Mouse (Mus musculus) macrophage (primary cell): ENCODE results near the gene C8a. TPM values are rescaled to one million over a fixed set of nuclear protein-coding genes. Genes with fewer than 3 reads are reported as not detected.

ENCODE experiments used
- H3K27ac ChIP-seq: fragments of 350-480 bp; formaldehyde crosslinking; 2 replicates; pipeline ENCODE4 v1.9.0; 2021
- H3K36me3 ChIP-seq: fragments of 350-480 bp; formaldehyde crosslinking; 2 replicates; pipeline ENCODE4 v1.9.0; 2021; ENCODE audit errors: inconsistent target
- H3K4me3 ChIP-seq: fragments of 350-480 bp; formaldehyde crosslinking; 2 replicates; pipeline ENCODE4 v1.9.0; 2021; ENCODE audit errors: inconsistent target
- H3K79me2 ChIP-seq: fragments of 350-480 bp; formaldehyde crosslinking; 2 replicates; pipeline ENCODE4 v1.9.0; 2021; ENCODE audit errors: inconsistent target
- WGBS: methylation state at CpG from one replicate; pipeline ENCODE4 v1.1.7; 2026; ENCODE audit warnings: inconsistent platforms; ENCODE audit not compliant: missing documents; 5-methylcytosine and 5-hydroxymethylcytosine counted together
- polyA plus RNA-seq: library from polyadenylated mRNA; stranded (reverse); fragments of 250-400 nt; gene quantifications from 3 replicates; pipeline ENCODE4 v1.2.4, GENCODE M21; 2018; ENCODE audit warnings: inconsistent platforms
- total RNA-seq, 78 experiments: library from RNA; depleted of rRNA; stranded (reverse); fragments of 250-400 nt; gene quantifications; 1 replicate in 9 of 78; 2 replicates in 24 of 78; 3 replicates in 43 of 78; 4 replicates in 2 of 78; pipeline ENCODE4 v1.2.4; 2018; ENCODE audit warnings: inconsistent platforms in 56 of 78

Gene C8a
- total RNA-seq (2018; cell fraction: chromatin; rRNA removed), result not detected
- not detected for total RNA-seq (2018; cell fraction: cytosol; rRNA removed)
- under 1 TPM in 1 of 26 experiments, not detected in 25; 0.29 TPM for total RNA-seq (2018; cell fraction: nucleus; rRNA removed)
- not detected in 3 replicates for polyA plus RNA-seq

DNA sequence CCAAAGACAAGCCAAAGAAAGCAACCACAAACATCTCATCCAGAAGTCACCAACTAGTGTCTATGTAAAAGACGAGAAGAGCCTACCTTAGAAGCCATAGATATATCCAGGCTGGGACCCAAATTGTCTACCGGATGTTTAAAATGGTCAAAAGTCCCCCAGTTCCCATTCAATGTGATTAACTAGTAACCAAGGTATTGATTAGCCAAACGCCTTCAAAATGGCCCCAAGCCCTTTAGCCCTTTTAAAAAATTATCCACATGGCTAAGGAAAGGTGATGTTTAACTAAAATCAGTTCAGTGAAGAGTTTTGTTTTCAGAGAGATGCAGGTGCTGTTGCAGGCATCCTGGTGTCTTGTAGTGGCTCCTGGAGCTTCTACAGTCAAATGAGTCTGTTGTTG lies at the start of gene C8a:
Gene C8a, minus strand, starts transcription at position 76 of the 400 bp plus-strand sequence.
- Histone ChIP-seq H3K79me2 (no peaks in the 10 kb centered on the region), H3K4me3 (no peak within 1 kb of the TSS), H3K36me3 (no peaks in the 10 kb centered on the region), H3K27ac (no peak within 1 kb of the TSS)
- WGBS, result 75% methylated on average over 3 of the region's 3 CpGs

GRCm38 (mm10) chr4:104925383-104925782 lies 49.2 kb upstream of the C8a start:
- Histone ChIP-seq H3K4me3 (no peak overlapping the region), H3K36me3 (no peaks in the 10 kb centered on the region), H3K79me2 (no peaks in the 10 kb centered on the region), H3K27ac (no peak overlapping the region)
- WGBS, result 89% methylated on average over 5 of the region's 5 CpGs

DNA sequence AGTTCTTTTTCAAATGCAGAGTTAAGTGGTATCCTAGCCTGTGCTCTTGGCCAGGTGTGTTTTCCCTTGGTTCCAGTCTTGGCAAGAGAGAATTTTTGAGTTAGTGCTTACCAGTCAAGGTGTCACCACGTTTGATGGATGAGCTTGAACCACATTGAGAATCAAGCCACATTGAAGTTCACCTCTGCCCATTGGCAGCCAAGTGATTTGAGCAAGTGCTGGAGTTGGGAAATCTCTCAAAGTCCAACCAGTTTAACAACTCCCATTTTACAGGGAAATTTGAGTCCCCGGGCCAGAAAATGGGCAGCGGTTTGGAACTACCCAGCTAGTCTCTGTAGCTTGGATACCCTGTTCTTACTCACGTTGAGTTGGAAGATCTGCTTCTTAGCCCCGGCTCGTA lies 41.8 kb upstream of the C8a start:
- Histone ChIP-seq H3K36me3 (no peaks in the 10 kb centered on the region), H3K79me2 (no peaks in the 10 kb centered on the region), H3K4me3 (no peak overlapping the region), H3K27ac (no peak overlapping the region)
- 84% methylated on average over 6 of the region's 6 CpGs for WGBS

GRCm38 (mm10) chr4:104914711-104915247 lies 38.6 kb upstream of the C8a start:
- Histone ChIP-seq H3K4me3 (no peak overlapping the region), H3K79me2 (no peaks in the 10 kb centered on the region), H3K27ac (no peak overlapping the region), H3K36me3 (no peaks in the 10 kb centered on the region)
- 80% methylated on average over 6 of the region's 6 CpGs for WGBS

DNA sequence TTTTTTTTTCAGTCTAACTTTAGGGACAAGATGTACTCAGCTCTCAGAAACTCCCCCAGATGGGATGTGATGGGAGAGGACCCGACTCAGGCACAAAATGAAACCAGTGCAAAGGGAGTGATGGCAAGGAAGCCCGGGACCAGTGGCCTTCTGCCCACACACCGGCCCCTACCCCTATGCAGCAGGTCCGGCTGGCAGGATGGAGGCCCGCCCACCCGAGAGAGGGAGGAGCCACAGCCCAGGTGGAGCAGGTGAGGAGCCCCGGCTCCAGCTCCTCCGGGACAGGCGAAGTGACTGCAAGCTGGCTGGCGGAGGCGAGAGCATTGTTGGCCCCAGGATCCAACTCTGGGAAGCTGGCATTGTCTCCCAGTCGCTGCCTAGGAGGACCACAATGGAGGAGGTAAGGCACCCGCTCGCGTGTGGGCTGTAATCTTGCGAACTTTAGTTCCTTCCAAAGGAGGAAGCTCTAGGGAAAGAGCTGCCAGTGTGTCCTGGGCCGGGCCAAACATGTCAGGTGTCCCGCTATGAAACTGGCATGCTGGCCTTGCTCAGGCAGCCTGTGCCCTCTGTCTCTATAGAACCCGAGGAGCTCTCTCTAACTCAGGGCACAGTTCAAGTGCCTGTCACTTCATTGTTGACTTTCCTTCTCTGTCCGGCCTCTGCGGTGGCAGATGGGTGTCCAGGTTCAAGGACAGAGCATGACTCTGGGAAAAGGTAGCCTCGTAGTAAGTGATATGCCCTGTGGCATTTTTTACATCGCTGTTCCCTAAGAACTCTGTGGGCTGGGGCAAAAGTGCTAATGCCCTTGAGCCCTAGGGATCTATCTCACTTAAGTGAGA lies 37.3 kb upstream of the C8a start, which contains the start of gene Fyb2:
Gene Fyb2, plus strand, starts transcription at position 166 of the 839 bp plus-strand sequence.
- no peak within 1 kb of the TSS for H3K4me3 ChIP-seq
- H3K27ac ChIP-seq, result no peak within 1 kb of the TSS
- WGBS, result 22% methylated on average over 22 of the region's 23 CpGs
- H3K36me3 ChIP-seq, result no peaks in the 10 kb centered on the region
- no peaks in the 10 kb centered on the region for H3K79me2 ChIP-seq

DNA sequence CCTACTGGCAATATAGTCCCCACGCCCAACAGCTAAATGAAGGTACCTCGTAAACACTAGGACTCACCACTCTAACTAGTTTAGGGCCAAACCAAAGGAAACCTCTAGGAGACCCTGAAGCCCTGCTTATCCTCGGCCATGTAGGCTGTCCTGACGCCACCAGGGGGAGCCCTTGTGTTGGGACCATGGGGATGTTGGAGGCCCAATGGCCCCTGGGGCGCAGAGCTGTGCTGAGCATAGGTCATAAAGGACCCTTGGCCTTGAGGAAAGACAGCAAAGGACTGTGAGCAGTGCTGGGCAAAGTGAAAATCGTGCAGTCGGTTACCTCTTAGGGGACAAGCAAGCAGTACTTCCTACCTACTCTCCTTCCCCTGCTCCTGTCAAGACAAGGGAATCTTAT lies 35.5 kb upstream of the C8a start:
- Histone ChIP-seq H3K36me3 (no peaks in the 10 kb centered on the region), H3K4me3 (no peak overlapping the region), H3K79me2 (no peaks in the 10 kb centered on the region), H3K27ac (no peak overlapping the region)
- 39% methylated on average over 7 of the region's 7 CpGs for WGBS

DNA sequence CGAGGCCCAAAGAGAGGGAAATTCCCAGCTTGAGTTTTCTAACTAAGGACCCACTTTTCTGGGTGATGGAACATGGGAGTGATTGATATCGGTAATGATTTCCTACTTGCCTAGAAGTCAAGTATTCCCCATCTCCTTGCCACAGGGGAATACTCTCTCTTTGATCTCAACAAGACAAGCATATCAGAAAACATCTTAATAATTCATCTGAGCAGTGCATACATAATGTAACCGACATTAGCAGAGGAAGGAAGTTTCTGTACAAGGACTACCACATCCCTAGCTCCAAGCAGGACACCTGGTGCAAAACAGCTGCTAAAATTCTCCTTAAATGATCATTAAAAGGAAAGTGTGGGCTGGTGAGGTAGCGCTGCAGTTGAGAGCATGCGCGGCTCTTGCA lies 28.9 kb upstream of the C8a start:
- H3K4me3 ChIP-seq, result no peak overlapping the region
- H3K36me3 ChIP-seq, result no peaks in the 10 kb centered on the region
- H3K79me2 ChIP-seq, result no peaks in the 10 kb centered on the region
- 92% methylated on average over 6 of the region's 6 CpGs for WGBS
- no peak overlapping the region for H3K27ac ChIP-seq

DNA sequence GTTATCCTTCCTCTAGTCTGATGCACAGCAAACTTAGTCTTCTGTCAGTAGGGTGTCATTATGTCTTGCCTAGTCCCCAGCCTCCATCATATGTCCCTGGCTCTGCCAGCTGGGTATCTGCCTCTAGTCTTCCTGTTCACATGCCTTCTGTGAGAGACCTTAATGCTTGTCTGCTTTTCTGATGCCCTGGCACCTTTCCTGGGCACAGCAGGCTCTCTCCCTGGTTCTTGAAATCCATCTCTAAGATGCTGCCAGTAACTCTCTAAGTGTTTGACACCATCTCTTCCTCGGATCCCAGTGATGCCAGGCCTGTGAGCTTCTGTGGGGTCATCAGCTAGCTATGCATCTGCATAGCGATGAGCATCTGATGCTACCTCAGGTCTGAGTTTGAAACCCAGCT lies 26.6 kb upstream of the C8a start:
- WGBS, result 86% methylated on average over 2 of the region's 2 CpGs
- Histone ChIP-seq H3K4me3 (no peak overlapping the region), H3K79me2 (no peaks in the 10 kb centered on the region), H3K27ac (no peak overlapping the region), H3K36me3 (no peaks in the 10 kb centered on the region)

DNA sequence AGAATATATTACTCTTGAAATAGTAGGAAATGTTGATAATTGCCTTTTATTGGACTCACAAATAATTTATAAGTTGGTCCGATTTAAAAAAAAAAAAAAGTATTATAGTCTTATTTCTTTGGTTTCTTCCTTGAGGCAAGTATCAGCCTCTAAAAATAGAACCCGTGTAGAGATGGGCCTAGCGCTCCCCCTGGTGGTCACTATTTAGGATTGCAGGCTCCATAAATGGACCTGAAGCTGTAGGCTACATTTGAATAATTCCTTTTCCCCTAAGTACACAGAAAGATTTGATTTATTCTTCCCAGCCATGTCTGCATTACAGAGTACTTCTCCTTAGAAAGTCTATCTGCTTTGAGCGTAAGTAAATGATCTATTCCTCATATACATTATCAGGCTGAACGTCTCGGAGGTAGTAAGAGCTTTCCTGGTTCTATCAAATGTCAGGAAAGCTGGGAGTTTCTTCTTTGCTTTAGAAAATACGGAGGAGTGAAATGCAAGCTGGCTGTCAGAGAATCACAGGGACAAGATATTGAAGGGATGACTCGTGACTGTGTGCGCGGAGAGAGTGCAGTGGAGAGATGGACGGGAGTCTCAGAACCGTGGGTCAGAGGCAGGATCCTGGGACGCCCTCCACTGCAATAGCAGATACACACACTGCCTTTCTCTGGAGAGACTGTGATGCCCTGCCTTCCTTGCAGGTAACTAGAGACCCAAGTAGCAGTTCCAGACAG lies 18.0 kb upstream of the C8a start:
- WGBS, result 58% methylated on average over 13 of the region's 13 CpGs
- Histone ChIP-seq H3K4me3 (no peak overlapping the region), H3K36me3 (no peaks in the 10 kb centered on the region), H3K27ac (no peak overlapping the region), H3K79me2 (no peaks in the 10 kb centered on the region)

DNA sequence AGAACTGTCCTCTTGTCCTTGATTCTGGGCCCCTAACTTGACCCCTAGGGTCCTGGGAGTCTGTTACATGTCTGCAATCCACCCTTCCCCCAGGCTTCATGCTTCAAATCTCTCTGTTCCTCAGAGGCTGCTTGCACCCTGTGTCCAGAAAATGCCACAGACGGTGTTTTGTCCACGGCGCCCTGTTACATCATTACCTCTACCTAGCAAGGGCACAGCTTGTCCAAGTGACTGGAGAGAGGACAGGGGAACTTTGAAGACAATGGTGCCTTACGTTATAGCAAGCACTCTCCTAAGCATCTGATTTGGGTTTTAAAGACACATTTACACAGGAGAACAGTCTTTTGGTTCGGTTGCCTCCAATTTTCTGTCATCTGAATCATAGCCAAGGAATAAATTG lies 17.4 kb upstream of the C8a start:
- Histone ChIP-seq H3K79me2 (no peaks in the 10 kb centered on the region), H3K4me3 (no peak overlapping the region), H3K36me3 (no peaks in the 10 kb centered on the region), H3K27ac (no peak overlapping the region)
- WGBS, result 78% methylated on average over 5 of the region's 5 CpGs

DNA sequence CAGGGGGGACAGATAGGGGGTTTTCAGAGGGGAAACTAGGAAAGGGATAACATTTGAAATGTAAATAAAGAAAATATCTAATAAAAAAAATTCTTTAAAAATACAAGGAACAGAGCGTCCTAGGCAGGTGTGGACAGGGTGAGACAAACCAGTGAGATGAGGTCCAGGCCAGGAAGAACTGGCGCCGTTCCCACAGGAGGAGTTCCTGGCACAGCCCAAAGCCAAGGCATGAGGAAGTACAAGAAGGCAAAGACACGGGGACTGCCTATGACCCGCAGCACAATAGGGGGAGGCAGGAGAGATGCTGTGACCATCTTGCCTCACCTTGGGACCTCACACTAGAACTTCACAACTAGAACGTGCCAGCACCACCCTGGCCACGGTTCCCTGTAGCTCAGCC lies 15.5 kb upstream of the C8a start:
- Histone ChIP-seq H3K27ac (no peak overlapping the region), H3K4me3 (no peak overlapping the region), H3K79me2 (no peaks in the 10 kb centered on the region), H3K36me3 (no peaks in the 10 kb centered on the region)
- 65% methylated on average over 7 of the region's 7 CpGs for WGBS

- Histone ChIP-seq H3K4me3 (no peak overlapping the region), H3K27ac (no peak overlapping the region), H3K79me2 (no peaks in the 10 kb centered on the region), H3K36me3 (no peaks in the 10 kb centered on the region)
- WGBS, result 77% methylated on average over 9 of the region's 9 CpGs
Measured at GRCm38 (mm10) chr4:104888499-104889262, 12.5 kb upstream of the C8a start.

DNA sequence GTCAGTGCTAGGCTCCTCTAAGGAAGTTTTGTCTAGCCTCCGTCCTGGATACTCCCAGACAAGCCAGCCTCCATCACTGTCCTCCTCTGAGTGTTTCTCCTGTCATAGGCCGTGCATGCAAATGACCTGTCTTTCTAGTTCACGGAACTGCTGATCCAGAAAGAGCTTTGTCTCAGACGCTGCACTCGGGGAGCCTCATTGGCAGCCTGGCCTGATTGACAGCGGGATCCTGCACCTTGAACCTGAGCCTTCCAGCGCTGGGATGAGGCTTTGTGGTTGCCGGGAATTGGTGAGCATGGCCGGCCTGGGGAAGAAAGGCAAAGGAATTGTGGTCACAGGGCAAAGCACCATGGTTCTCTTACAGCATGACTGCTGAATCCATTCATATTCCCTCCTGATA lies 11.3 kb upstream of the C8a start:
- Histone ChIP-seq H3K36me3 (no peaks in the 10 kb centered on the region), H3K4me3 (no peak overlapping the region), H3K27ac (no peak overlapping the region), H3K79me2 (no peaks in the 10 kb centered on the region)
- WGBS, result 90% methylated on average over 9 of the region's 9 CpGs

DNA sequence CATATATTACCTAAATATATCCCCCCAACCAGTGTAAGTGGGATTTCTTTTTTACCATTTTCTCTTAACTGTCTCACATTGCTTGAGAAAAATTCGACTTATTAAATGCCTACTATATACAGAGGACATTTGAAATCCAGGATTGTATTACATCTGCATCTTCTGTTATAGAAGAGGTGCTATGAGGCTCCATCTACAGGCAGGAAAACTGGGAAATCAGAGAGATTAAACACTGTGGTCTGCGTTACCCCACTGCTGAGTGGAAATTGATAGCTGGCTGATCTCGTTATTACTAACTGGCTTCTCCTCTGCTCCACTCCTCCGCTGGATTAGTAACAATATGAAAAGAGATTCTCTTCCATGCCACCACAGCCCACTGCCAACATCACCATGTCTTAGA lies 366 bp downstream of the C8a start:
- H3K27ac ChIP-seq, result no peak overlapping the region
- WGBS, result 79% methylated on average over 4 of the region's 4 CpGs
- H3K36me3 ChIP-seq, result no peaks in the 10 kb centered on the region
- H3K4me3 ChIP-seq, result no peak overlapping the region
- H3K79me2 ChIP-seq, result no peaks in the 10 kb centered on the region
